Mouse (Mus musculus): ENCODE results near the gene Cnih2.
"Not testable (repeated sequence)": the region's sequence is repeated elsewhere in the genome, so short reads cannot be mapped to it uniquely, and the experiment has no call there.

Gene Cnih2

GRCm38 (mm10) chr19:5094243-5094632 lies 4.1 kb downstream of the Cnih2 start:
- DNase-seq (ENCODE audit: extremely low spot score, low spot score), result peak; percentile 99

GRCm38 (mm10) chr19:5093481-5094242 lies 4.7 kb downstream of the Cnih2 start:
- DNase-seq (ENCODE audit: extremely low spot score, low spot score), result no peak

GRCm38 (mm10) chr19:5092083-5092482 lies 6.2 kb downstream of the Cnih2 start:
- no peak for DNase-seq (ENCODE audit: extremely low spot score, low spot score)

GRCm38 (mm10) chr19:5089324-5089723 lies 9.0 kb downstream of the Cnih2 start:
- no peak for DNase-seq (ENCODE audit: extremely low spot score, low spot score)

GRCm38 (mm10) chr19:5087884-5088728 lies 10.2 kb downstream of the Cnih2 start, which contains the start of gene Yif1a:
TSS of gene Yif1a (plus strand) at chr19:5088538.
- DNase-seq (ENCODE audit: extremely low spot score, low spot score), result peak; percentile 95

DNA sequence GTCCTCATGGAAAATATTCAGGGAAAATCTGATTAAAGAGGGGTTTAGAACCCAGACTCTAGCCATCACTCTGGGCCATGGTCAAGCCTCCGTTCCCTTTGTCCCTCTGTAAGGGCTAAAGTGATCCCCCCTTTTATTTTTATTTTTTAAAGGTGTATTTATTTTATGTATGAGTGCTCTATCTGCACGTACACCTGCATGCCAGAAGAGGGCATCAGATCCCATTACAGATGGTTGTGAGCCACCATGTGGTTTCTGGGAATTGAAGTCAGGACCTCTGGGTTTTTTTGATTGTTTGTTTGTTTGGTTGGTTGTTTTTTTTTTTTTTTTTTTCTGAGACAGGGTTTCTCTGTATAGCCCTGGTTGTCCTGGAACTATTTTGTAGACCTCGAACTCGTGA lies 11.8 kb downstream of the Cnih2 start:
- not testable (repeated sequence) for DNase-seq (ENCODE audit: extremely low spot score, low spot score)

DNA sequence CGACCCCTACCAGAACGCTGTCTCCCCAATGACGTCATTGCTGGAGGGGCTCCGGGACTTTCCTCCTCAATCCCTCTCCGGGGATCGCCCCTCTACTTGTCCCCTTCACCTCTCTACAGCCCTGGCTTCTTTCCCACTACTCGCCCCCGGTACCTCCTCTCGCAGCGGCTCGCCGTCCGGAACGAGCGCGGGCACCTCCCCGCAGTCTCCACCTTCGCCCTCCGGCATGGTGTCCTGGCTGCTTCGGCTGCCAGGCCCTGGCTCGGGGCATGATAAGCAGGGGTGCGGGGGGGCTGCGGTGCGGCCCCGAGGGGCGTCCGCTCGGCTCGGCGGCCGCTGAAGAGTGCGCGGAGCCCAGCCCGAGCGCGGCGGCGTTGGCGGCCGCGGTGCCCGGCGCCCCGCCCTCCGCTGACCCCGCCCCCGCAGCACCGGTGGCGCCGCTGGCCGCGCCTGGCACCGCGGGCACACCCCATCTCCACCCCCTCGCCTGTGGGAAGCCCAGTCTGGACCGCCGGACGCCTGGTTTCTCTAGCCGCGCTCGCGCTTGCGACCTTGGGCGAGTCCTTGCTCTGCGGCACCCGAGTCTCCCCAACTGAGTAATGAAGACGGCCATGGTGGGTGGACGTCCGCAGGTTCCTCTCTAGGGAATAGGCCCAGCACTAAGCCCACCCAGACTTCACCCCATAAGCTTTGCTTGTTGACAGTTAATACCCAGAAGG lies 13.0 kb downstream of the Cnih2 start, which contains the start of gene Tmem151a:
TSS of gene Tmem151a (minus strand) at position 387 of the 719 bp plus-strand sequence.
- DNase-seq (ENCODE audit: extremely low spot score, low spot score), result peak; percentile 32

DNA sequence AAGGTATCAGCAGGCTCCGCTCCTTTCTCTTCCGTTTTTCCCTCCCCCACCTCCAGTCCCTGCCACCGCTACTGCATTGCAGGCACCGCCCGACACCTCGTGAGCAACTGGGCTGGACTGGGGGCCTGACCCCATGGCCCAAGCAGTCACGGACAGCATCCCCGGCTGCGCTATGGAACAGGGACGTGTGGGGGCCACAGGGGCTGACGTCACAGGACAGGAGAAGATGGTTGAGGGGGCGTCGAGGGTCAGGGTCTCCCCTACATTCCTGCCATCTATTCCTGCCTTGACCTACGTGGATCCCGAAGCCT lies 13.5 kb downstream of the Cnih2 start:
- no peak for DNase-seq (ENCODE audit: extremely low spot score, low spot score)

- no peak for DNase-seq (ENCODE audit: extremely low spot score, low spot score)
These were observed 14.1 kb downstream of the Cnih2 start for GRCm38 (mm10) chr19:5083961-5084833.

DNA sequence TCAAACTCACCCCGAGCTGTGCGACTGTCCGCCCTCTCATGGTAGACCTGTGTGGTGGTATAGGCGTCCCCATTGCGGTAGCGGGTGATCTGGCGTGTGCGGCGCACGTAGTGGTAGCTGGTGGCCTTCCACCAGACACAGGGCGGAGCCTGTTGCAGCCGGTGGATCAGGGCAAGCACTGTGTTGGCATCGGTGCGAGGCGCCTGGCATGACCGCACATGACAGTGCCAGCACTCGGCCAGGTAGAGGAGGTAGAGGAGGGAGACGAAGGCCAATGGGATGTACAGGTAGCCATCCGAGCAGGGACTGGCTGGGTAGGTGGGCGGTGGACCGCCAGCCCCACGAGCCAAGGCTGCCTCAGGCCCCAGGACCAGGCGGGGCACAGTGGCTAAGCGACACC lies 15.7 kb downstream of the Cnih2 start:
- no peak for DNase-seq (ENCODE audit: extremely low spot score, low spot score)

DNA sequence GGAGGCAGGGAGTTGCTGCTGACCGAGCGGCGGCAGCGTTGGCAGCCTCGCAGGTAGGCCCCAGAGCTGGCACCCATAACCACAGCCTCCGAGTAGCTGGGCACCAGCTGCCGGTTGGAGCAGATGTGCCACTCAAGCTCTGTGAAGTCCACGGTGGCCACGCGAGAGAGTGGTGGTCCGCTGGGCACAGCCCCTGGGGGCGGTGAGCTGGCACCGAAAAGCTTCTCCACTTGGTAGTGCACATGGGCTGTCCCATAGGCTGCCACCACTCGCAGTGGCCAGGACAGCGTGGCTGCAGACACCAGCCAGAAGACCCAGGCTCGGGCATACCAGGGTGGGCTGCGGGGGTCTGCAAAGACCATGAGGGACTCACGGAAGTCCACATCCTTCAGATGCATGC lies 16.3 kb downstream of the Cnih2 start:
- no peak for DNase-seq (ENCODE audit: extremely low spot score, low spot score)

- no peak for DNase-seq (ENCODE audit: extremely low spot score, low spot score)
These were observed 19.0 kb downstream of the Cnih2 start for GRCm38 (mm10) chr19:5079279-5079678.

- DNase-seq (ENCODE audit: extremely low spot score, low spot score), result no peak
These were observed 24.8 kb downstream of the Cnih2 start for GRCm38 (mm10) chr19:5073518-5073917.

- DNase-seq (ENCODE audit: extremely low spot score, low spot score), result peak; percentile 80
These were observed 25.3 kb downstream of the Cnih2 start for GRCm38 (mm10) chr19:5073028-5073427.

DNA sequence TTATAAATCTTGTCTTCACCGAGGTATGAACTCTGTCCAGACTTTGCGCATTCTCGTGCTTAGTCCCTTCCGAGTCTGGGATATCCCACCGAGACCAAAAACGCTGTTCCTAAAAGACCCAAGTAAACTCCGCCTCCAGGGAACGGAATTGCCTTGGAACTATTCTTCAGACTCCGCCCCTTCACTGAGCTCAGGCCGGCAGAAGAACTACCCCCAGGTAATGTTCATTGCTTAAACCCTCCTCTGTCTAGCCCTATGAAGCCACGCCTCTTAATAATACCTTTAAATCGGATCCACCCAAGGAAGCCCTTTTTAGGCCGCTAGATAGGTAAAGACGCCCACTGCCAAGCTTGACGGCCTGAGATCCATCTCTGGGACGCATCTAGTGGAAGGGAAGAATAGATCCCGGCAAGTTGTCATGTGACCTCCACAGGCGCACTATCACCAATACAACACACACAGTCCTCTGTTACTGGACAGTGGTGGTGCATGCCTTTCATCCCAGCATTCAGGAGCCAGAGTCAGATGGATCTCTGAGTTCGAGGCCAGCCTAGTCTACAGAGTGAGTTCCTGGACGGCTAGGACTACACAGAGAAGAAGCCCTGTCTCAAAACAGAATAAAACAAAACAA lies 25.8 kb downstream of the Cnih2 start:
- peak; percentile 50 for DNase-seq (ENCODE audit: extremely low spot score, low spot score)

DNA sequence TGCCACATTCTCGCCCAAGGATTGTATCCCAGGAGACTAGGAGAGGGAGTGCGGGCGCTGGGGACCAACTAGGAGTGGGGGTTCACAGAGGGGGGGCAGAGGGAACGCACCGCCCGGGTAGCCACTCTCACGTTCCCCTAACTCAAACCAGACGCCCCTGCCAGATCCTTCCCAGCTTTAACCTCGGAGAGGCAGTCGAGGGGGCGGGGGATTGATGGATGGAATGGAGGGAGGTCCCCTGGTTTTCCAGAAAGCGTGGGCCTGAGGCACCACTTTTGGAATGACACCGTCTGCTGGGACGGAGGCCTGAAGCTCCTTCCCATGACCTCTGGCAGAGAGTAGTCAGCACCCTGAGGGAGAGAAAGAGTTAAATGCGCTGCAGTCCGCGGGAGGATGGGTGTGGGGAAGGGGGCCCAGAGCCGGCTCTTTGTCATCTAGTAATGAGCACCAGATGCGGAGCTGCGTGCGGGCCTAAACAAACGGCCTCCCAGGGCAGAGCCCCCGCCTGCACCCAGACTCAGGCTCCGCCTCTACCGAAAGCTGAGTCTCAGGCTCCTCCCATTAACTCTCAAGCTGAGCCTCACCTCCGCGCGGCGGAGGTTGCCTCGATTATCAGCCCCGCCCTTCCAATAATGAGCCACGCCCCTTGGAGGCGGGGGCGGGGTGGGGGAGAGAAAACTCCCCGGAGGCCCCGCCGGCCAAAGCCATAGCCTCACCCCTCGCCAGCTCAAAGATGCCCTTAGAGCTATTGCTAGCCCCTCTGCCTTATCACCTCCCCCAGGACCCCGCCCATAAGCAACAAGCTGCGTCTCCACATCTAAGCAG lies 26.6 kb downstream of the Cnih2 start:
- peak; percentile 90 for DNase-seq (ENCODE audit: extremely low spot score, low spot score)

DNA sequence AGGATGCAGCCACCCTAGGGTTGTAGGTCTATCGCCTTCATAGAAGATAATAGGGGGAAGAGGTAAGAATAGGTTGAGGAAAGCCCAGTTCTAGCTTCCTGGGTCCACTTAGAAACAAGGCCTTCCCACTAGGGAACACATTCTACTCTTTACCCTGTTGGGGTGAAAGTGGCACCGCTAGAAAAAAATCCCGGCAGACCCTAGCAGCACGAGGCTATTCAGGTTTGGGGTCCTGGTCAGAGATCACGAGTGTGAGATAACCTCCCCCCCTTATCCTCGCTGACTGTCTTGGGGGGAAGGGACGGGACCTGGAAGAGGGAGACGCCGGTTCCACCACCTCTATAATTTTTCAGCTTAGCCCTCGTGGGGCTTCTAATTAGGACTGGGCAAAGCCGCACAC lies 27.2 kb downstream of the Cnih2 start:
- DNase-seq (ENCODE audit: extremely low spot score, low spot score), result peak; percentile 52

DNA sequence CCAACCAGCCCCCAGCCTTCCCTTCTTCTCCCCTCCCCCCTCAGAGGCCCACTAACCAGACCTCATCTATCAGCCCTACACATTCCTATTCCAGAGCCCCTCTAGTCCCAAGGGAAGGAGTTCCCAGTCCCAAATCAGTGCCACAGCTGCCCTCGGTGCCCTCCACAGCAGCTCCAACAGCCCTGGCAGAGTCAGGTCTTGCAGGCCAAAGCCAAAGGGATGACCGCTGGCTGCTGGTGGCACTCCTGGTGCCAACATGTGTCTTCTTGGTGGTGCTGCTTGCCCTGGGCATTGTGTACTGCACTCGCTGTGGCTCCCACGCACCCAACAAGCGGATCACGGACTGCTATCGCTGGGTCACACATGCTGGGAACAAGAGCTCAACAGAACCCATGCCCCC lies 28.3 kb downstream of the Cnih2 start:
- DNase-seq (ENCODE audit: extremely low spot score, low spot score), result no peak

GRCm38 (mm10) chr19:5069486-5069885 lies 28.8 kb downstream of the Cnih2 start:
- no peak for DNase-seq (ENCODE audit: extremely low spot score, low spot score)

Measured in neural tube, embryonic 10.5 days (tissue).